Mouse (Mus musculus) mature B cell (primary cell): ENCODE results near the gene Myom1.

ENCODE experiments used
- in situ Hi-C: fragments of 300-500 bp; cut with MboI; formaldehyde crosslinking; loops from 2 replicates; pipeline ENCODE4 v1.14.3; 2019

The Myom1 gene

GRCm38 (mm10) chr17:70991706-70992625, 10.5 kb upstream of the Myom1 start:
- in situ Hi-C loops, result no loop called here

- in situ Hi-C loops, result no loop called here
Measured at GRCm38 (mm10) chr17:70992662-70993061, 9.8 kb upstream of the Myom1 start.

- in situ Hi-C loops, result no loop called here
Measured at GRCm38 (mm10) chr17:70993385-70993807, 9.0 kb upstream of the Myom1 start.

GRCm38 (mm10) chr17:70994671-70995070, 7.8 kb upstream of the Myom1 start:
- in situ Hi-C loops, result no loop called here

- in situ Hi-C loops, result no loop called here
Measured at GRCm38 (mm10) chr17:70995551-70995950, 6.9 kb upstream of the Myom1 start.

DNA sequence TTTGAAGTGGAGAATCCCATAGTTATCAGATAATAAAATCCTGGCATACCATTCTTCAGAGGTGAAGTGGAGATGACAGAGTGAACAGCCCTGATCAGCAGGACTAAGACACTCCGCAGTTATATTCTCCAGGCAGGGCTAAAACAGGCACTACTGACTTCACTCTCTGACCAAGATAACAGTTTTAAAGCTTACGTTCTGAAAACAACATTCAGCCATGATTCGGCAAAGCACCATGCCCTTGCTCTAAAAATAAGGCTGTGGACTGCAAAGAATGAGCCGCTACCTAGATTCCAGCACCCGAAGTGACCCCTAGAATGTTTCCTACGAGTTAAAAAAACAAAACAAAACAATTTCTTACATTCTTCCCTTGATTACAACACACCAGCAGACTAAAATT, 4.6 kb upstream of the Myom1 start:
- in situ Hi-C loops, result no loop called here

- in situ Hi-C loops, result no loop called here
Measured at GRCm38 (mm10) chr17:70998400-70998975, 3.9 kb upstream of the Myom1 start.

- in situ Hi-C loops, result no loop called here
Measured at GRCm38 (mm10) chr17:70999187-70999586, 3.2 kb upstream of the Myom1 start.

DNA sequence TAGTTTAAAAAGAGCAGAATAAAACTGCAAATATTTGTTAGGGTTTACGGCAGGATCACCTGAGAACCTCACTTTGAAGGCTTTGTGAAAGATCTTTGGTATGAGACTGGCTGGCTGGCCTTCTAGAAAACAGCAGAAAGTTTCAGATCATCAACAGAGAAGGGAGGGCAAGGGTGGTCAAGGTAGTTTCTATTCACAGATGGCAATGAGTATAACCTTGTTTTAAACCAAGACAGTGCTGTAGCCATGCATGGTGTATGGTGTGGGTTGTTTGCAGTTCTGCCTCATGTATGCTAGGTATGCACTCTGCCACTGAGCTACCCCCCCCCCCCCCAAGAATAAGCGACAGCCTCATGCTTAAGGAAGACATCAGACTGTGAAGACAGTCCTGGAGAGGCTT, 2.2 kb upstream of the Myom1 start:
- in situ Hi-C loops, result no loop called here

- in situ Hi-C loops, result no loop called here
Measured at GRCm38 (mm10) chr17:71001067-71001466, 1.4 kb upstream of the Myom1 start.

DNA sequence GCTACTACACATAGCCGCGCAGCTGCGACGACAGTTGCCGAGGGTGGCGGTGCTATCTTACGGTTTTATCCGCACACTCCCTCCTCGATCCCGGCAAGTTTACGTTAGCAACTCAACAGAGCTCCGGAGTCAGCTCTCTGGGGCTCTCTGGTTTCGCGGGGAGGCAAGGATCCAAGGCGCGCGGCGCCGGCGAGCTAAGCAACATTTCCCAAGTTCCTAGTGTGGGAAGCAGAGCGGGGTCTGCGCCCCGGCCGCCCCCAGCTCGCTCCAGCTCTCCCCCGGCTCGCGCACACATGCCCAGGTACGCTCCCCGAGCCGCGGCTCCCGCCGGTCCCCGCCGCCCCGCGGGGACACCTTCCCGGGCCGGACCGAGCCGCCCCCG, 743 bp upstream of the Myom1 start:
- in situ Hi-C loops, result no loop called here

- in situ Hi-C loops, result no loop called here
Measured at GRCm38 (mm10) chr17:71002744-71003094, 286 bp downstream of the Myom1 start, which contains the start of gene Myl12a. Gene Myl12a, minus strand, starts transcription at chr17:71002878.

DNA sequence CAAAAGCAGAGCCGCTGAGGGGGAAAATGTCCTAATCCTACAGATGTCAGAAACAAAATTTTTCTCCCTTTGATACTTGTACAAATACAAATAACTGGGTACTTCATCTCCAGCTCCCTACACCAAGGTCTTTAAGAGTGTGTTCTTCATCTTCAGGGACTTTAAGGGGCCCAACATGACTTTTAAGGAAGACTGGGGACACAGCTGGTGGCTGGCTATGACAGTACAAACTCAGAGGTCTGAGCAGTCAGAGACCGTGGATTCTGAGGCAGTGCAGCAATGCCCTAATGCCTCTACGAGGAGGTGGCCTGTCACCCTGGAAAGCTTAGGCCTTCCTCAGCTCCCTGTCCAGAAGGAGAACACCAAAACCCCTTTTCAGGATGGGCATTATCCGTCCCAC, 679 bp downstream of the Myom1 start:
- in situ Hi-C loops, result no loop called here

DNA sequence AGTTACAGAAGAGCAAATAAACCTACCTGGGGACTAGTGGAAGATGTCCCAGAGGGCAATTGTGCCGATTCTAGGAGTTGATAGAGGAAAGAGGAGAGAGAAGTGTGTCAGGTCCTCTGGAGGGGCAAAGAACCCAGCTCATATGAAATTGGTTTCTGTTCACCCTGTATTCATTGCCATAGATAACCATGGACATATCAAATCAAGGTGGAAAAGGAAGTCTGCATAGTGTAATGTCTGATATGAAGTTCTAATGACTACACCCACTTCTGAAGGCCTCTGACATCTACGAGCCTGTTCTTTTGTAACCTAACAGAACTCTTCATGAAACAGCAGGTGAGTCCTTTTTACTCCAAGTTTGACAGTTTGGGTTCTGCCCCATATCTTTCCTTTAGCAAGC, 1.3 kb downstream of the Myom1 start:
- in situ Hi-C loops, result no loop called here

- in situ Hi-C loops, result no loop called here
Measured at GRCm38 (mm10) chr17:71004186-71004960, 1.9 kb downstream of the Myom1 start.

GRCm38 (mm10) chr17:71006976-71007375, 4.5 kb downstream of the Myom1 start:
- in situ Hi-C loops, result no loop called here

DNA sequence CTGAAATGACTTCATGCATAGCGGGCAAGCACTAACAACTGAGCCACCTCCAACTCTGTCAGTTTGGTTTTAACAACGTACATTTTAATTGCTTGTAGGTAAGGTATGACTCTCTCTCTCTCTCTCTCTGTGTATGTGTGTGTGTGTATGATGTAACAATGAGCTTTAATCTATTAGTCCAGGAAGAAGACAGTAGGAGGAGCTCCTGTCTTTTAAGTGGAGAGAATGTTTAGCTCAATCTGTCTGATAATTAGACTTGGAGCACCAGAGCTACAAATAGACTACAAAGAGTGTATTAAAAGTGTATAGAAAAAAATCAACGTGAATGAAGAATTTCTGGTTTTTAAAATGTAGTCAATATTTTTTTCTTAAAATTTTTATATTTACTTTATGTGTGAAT, 6.2 kb downstream of the Myom1 start:
- in situ Hi-C loops, result no loop called here

DNA sequence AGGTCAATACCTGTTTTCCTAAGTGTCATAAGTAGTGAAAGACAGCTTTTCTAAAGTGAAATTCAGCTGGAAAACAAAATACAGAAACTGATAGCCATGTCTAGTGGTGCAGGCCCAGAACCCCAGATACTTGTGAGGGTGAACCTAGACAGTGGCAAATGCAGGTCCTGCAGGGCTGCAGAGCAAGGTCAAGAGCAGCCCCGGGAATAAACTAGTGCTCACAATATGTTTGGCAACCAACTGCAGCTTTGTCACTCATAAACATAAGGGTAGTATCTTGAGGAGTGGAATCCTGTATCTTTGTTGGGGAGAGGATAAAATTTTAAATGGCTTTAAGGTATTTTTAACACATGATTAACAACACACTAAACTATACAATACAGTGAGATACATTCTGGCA, 7.3 kb downstream of the Myom1 start:
- in situ Hi-C loops, result no loop called here

DNA sequence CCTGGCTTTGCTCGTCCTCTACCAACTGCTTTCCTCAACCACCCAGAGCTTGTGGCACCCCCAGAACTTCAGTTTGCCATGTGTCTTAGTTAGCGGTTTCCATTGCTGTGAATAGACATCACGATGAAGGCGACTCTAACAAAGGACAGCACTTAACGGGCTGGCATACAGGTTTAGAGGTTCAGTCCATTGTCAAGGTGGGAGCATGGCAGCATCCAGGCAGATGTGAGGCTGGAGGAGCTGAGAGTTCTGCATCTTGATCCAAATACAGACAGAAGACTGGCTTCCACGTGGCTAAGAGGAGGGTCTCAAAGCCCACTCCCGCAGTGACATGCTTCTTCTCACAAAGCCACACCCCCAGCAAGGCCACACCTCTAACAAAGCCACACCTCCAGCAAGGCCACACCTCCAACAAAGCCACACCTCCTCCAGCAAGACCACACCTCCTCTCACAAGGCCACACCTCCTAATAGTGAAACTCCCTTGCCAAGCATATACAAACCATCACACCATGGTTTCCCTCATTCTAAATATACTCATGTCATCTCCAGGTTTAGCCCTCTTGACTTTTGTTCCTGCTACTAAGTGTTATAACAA, 8.3 kb downstream of the Myom1 start:
- in situ Hi-C loops, result no loop called here

DNA sequence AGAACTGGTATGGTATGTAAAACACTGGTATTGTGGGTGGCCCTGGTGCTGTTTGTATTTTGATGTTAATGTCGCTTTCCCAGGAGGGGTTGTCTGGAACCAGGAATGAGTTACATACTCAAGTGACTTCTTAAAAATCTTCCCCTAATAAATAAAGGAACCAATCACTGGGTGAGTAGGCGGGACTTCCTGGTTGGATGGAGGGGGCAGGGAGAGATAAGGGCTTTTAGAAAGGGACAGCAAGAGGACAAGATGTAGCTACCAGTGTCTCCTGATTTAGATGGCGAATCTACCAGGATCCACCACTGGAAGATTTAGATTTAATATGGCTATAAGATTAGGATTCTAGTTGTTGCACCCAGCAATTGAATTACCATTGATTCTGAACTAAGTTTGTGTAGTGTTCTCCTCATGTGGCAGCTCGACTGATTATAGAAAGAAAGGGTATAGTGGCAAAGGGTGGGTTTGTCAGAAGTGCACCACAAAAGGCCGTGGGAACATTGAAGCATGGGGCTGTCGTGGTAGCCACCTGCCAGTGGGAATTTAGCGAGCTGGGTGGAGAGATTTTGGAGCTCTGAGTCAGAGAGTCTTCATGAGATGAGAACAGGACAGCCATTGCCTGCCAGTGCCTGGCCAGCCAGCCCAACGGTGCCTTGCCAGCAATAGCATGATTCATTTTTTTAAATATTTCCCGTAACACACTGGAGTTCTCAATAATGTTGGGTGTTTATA, 9.7 kb downstream of the Myom1 start:
- in situ Hi-C loops, result no loop called here

GRCm38 (mm10) chr17:71013105-71013504, 10.7 kb downstream of the Myom1 start:
- in situ Hi-C loops, result no loop called here

- in situ Hi-C loops, result no loop called here
Measured at GRCm38 (mm10) chr17:71014911-71015310, 12.5 kb downstream of the Myom1 start.
